Mouse (Mus musculus) hindbrain, embryonic 15.5 days (tissue): Measurements from ENCODE around the gene Mip. TPM values are rescaled to one million over a fixed set of nuclear protein-coding genes. Genes with fewer than 3 reads are reported as not detected.

Experiments
- ATAC-seq: fragments of 200-750 bp; cut with Nextera tagmentation; 2 replicates; pipeline ENCODE4 v1.8.0; 2017; ENCODE audit warnings: low read depth, moderate number of reproducible peaks, moderate TSS enrichment; ENCODE audit not compliant: low FRiP score
- H3K27ac ChIP-seq: fragments of 300-500 bp; sonication (generic); replicated peaks from 2 replicates; pipeline ENCODE4 v1.5.1; 2015; ENCODE audit warnings: mild to moderate bottlenecking, inconsistent platforms
- H3K27me3 ChIP-seq: fragments of 300-500 bp; sonication (generic); 2 replicates; pipeline ENCODE4 v1.6.1; 2015; ENCODE audit warnings: control low read depth, inconsistent platforms
- H3K36me3 ChIP-seq: fragments of 300-500 bp; sonication (generic); 2 replicates; pipeline ENCODE4 v1.6.1; 2015; ENCODE audit warnings: control low read depth, inconsistent platforms
- H3K4me1 ChIP-seq: fragments of 300-500 bp; sonication (generic); replicated peaks from 2 replicates; pipeline ENCODE4 v1.6.1; 2015; ENCODE audit warnings: control low read depth, inconsistent platforms
- H3K4me2 ChIP-seq: fragments of 300-500 bp; sonication (generic); 2 replicates; pipeline ENCODE4 v1.6.1; 2015; ENCODE audit warnings: moderate library complexity, mild to moderate bottlenecking, inconsistent platforms
- H3K4me3 ChIP-seq: fragments of 300-500 bp; sonication (generic); 2 replicates; pipeline ENCODE4 v1.5.1; 2015; ENCODE audit warnings: mild to moderate bottlenecking, inconsistent platforms
- H3K9ac ChIP-seq: fragments of 300-500 bp; sonication (generic); 2 replicates; pipeline ENCODE4 v1.6.1; 2015; ENCODE audit warnings: inconsistent platforms
- H3K9me3 ChIP-seq: fragments of 300-500 bp; sonication (generic); 2 replicates; pipeline ENCODE4 v1.6.1; 2016; ENCODE audit warnings: control low read depth, inconsistent platforms
- WGBS: fragments of 180-500 bp; shearing (Covaris S2); methylation state at CpG from one replicate; pipeline ENCODE4 v1.1.7; 2015; 5-methylcytosine and 5-hydroxymethylcytosine counted together
- polyA plus RNA-seq: library from polyadenylated mRNA; unstranded; fragments of >200 nt; fragmentation: Nextera tagmentation; extraction: Ambion mirVana; gene quantifications from 2 replicates; pipeline ENCODE4 v1.2.1, GENCODE M21; 2015

Gene Mip
- polyA plus RNA-seq, 1 experiment from 2014 or later = not detected

- under 1% methylated on average over 14 of the region's 14 CpGs for WGBS
- peak overlapping the region; percentile 71 for H3K9ac ChIP-seq
- peak overlapping the region; percentile 61 for H3K4me2 ChIP-seq
- H3K27ac ChIP-seq = peak overlapping the region; percentile 94
- H3K9me3 ChIP-seq = no peaks in the 10 kb centered on the region
- ATAC-seq = no peak; the same call in 1 of the 2 replicates
- H3K4me3 ChIP-seq = peak overlapping the region; percentile 76
- H3K27me3 ChIP-seq = no peaks in the 10 kb centered on the region
- H3K4me1 ChIP-seq = peaks cover 12% of the 10 kb centered on the region
- H3K36me3 ChIP-seq = no peaks in the 10 kb centered on the region
These were observed 6.9 kb downstream of the Mip start for GRCm38 (mm10) chr10:128232420-128232985.

DNA sequence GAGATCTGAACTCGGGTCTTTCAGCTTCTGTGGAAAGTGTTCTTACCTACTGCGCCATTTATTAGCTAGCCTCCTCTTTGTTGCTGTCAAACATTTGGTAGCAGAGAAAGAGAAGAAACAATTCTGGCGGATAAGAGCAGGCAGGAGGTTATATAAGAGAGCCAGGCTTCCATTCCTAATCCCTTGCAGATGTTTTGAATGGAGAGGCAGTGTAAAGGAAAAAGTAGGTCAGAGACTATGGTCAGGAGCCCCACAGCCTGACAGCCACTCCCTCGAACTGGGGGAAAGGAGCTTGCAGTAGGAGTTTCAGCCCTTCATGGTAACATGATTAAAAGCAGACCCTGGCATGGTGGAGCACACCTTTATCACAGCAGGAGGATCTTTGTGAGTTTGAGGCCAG lies 10.7 kb downstream of the Mip start:
- Histone ChIP-seq H3K9ac (no peak overlapping the region), H3K27ac (no peak overlapping the region), H3K4me1 (peaks cover 7% of the 10 kb centered on the region), H3K36me3 (no peaks in the 10 kb centered on the region), H3K4me3 (no peak overlapping the region), H3K4me2 (no peak overlapping the region), H3K9me3 (no peaks in the 10 kb centered on the region), H3K27me3 (no peaks in the 10 kb centered on the region)
- ATAC-seq = no peak
- WGBS = 87% methylated on average over 4 of the region's 4 CpGs

- no peak overlapping the region for H3K9ac ChIP-seq
- 72% methylated on average over 15 of the region's 15 CpGs for WGBS
- H3K4me1 ChIP-seq = peaks cover 2% of the 10 kb centered on the region
- no peak overlapping the region for H3K4me2 ChIP-seq
- no peak overlapping the region for H3K4me3 ChIP-seq
- no peaks in the 10 kb centered on the region for H3K9me3 ChIP-seq
- H3K27ac ChIP-seq = no peak overlapping the region
- H3K36me3 ChIP-seq = no peaks in the 10 kb centered on the region
- H3K27me3 ChIP-seq = no peaks in the 10 kb centered on the region
- ATAC-seq = no peak
These were observed 12.3 kb downstream of the Mip start for GRCm38 (mm10) chr10:128237807-128238480.

DNA sequence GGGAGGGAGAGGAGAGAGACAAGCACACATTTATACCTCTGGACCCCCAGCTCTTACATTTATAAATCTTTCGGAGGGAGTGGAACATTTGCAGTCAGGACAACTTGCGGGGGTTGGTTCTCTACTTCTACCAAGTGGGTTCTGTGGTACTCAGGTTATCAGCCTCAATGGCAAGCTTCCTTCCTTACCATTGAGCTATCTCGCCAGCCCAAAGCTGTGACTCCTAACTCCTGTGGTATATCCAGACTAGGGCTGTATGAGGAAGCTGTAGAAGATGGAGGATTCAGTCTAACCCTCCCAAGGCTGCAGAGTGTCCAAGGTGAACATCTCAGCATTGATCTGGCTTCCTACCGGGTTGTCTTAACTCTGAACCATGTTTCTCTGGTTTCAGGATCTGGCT lies 13.5 kb downstream of the Mip start:
- H3K27me3 ChIP-seq = no peaks in the 10 kb centered on the region
- H3K4me3 ChIP-seq = no peak overlapping the region
- H3K4me1 ChIP-seq = no peaks in the 10 kb centered on the region
- H3K27ac ChIP-seq = no peak overlapping the region
- whole genome bisulfite sequencing = 95% methylated on average over 4 of the region's 4 CpGs
- no peak for ATAC-seq
- H3K9me3 ChIP-seq = no peaks in the 10 kb centered on the region
- H3K4me2 ChIP-seq = no peak overlapping the region
- 0 out of 2 replicates have a peak, but pooled peaks cover 1% of the 10 kb centered on the region for H3K36me3 ChIP-seq
- no peak overlapping the region for H3K9ac ChIP-seq

DNA sequence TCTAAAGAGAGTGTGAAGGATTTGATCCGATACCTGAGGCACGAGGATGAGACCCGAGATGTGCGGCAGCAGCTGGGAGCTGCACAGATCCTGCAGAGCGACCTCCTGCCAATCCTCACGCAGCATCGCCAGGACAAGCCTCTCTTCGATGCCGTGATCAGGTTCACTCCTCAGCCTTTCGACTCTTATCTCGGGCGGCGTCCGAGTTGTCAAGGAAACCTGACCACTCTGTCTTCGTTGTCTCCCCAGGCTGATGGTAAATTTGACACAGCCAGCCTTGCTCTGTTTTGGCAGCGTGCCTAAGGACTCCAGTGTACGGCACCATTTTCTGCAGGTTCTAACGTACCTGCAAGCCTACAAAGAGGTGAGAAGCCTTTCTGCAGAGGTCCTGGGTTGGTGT lies 14.5 kb downstream of the Mip start:
- Histone ChIP-seq H3K4me3 (no peak overlapping the region), H3K27ac (no peak overlapping the region), H3K4me2 (no peak overlapping the region), H3K4me1 (no peaks in the 10 kb centered on the region), H3K9me3 (no peaks in the 10 kb centered on the region), H3K27me3 (no peaks in the 10 kb centered on the region), H3K9ac (no peak overlapping the region), H3K36me3 (0 out of 2 replicates have a peak, but pooled peaks cover 4% of the 10 kb centered on the region)
- ATAC-seq = no peak
- WGBS = 95% methylated on average over 18 of the region's 18 CpGs

GRCm38 (mm10) chr10:128243252-128243651 lies 17.6 kb downstream of the Mip start:
- WGBS = 93% methylated on average over 8 of the region's 8 CpGs
- H3K9ac ChIP-seq = no peak overlapping the region
- no peak overlapping the region for H3K4me2 ChIP-seq
- H3K4me1 ChIP-seq = no peaks in the 10 kb centered on the region
- no peak overlapping the region for H3K4me3 ChIP-seq
- no peak for ATAC-seq
- peaks cover 7% of the 10 kb centered on the region; the same call in 1 of the 2 replicates for H3K36me3 ChIP-seq
- no peak overlapping the region for H3K27ac ChIP-seq
- H3K27me3 ChIP-seq = no peaks in the 10 kb centered on the region
- H3K9me3 ChIP-seq = no peaks in the 10 kb centered on the region

DNA sequence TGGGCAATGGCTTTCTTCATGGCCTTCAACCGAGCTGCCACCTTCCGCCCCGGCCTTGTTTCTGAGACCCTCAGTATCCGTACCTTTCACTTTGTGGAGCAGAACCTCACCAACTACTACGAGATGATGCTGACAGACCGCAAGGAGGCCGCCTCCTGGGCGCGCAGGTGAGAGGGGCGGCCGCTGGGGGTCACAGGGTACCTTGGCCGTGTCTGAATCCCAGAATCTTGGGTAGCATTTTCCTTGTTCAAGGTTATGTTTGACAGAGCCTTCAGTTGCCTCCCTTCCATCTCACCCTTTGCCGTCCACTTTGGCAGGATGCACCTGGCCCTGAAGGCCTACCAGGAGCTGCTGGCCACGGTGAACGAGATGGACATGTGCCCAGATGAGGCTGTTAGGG lies 18.5 kb downstream of the Mip start:
- no peak for ATAC-seq
- H3K4me2 ChIP-seq = no peak overlapping the region
- no peak overlapping the region for H3K4me3 ChIP-seq
- no peaks in the 10 kb centered on the region for H3K9me3 ChIP-seq
- no peak overlapping the region for H3K9ac ChIP-seq
- 97% methylated on average over 15 of the region's 15 CpGs for WGBS
- no peak overlapping the region for H3K27ac ChIP-seq
- H3K27me3 ChIP-seq = no peaks in the 10 kb centered on the region
- H3K36me3 ChIP-seq = peaks cover 9% of the 10 kb centered on the region
- no peaks in the 10 kb centered on the region for H3K4me1 ChIP-seq

DNA sequence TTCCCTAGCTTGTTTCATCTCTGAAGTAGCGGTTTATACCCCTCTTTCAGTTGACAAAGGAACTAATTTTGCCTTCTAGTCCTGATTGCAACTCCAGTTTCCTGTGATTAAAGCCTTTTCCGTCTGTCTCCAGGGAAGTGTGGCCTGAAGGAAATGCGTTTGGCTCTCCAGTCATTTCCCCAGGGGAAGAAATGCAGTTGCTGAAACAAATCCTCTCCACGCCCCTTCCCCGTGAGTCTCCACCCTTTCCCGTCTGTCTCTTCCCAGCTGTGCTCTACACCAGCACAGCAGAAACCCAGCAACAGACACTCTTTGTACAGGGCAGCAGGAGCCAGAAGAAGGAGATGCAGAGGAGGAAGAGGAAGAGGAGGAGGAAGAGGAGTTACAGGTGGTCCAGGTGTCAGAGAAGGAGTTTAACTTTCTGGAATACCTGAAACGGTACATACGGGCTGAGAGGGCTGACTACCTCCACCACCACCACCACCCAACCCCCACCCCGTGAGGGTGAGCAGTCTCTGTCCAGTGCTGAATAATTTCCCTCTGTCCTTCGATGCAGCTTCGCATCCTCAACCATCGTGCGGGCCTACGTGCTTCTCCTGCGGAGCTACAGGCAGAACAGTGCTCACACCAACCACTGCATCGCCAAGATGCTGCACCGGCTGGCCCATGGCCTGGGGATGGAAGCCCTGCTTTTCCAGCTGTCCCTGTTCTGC lies 21.5 kb downstream of the Mip start:
- Histone ChIP-seq H3K4me1 (no peaks in the 10 kb centered on the region), H3K9ac (no peak overlapping the region), H3K4me3 (0 out of 2 replicates have a peak overlapping the region, but pooled peaks have one; percentile 1), H3K27me3 (no peaks in the 10 kb centered on the region), H3K9me3 (no peaks in the 10 kb centered on the region), H3K4me2 (peak overlapping the region; percentile 29; the same call in 1 of the 2 replicates), H3K36me3 (peaks cover 26% of the 10 kb centered on the region), H3K27ac (0 out of 2 replicates have a peak overlapping the region, but pooled peaks have one; percentile 30)
- no peak for ATAC-seq
- 83% methylated on average over 17 of the region's 17 CpGs for WGBS

- WGBS = 97% methylated on average over 13 of the region's 13 CpGs
- Histone ChIP-seq H3K4me1 (no peaks in the 10 kb centered on the region), H3K36me3 (peaks cover 25% of the 10 kb centered on the region)
These were observed 24.9 kb downstream of the Mip start for GRCm38 (mm10) chr10:128250565-128250964.

GRCm38 (mm10) chr10:128253677-128254255 lies 28.1 kb downstream of the Mip start, which contains the start of gene Apon:
Gene Apon, plus strand, starts transcription at chr10:128254096.
- Histone ChIP-seq H3K9me3 (no peaks in the 10 kb centered on the region), H3K4me3 (no peak within 1 kb of the TSS), H3K27ac (no peak within 1 kb of the TSS), H3K9ac (no peak within 1 kb of the TSS), H3K36me3 (peaks cover 20% of the 10 kb centered on the region), H3K27me3 (no peaks in the 10 kb centered on the region), H3K4me2 (no peak within 1 kb of the TSS), H3K4me1 (no peaks in the 10 kb centered on the region)
- ATAC-seq = no peak
- WGBS = 88% methylated on average over 4 of the region's 4 CpGs

More at GRCm38 (mm10) chr10:128250565-128250964, 24.9 kb downstream of the Mip start:
- H3K4me3 ChIP-seq = no peak overlapping the region
- no peak overlapping the region for H3K4me2 ChIP-seq
- no peak overlapping the region for H3K27ac ChIP-seq
- ATAC-seq = no peak
- no peak overlapping the region for H3K9ac ChIP-seq
- no peaks in the 10 kb centered on the region for H3K27me3 ChIP-seq
- H3K9me3 ChIP-seq = no peaks in the 10 kb centered on the region

GRCm38 (mm10) chr10:128255925-128256324 lies 30.3 kb downstream of the Mip start:
- Histone ChIP-seq H3K9me3 (no peaks in the 10 kb centered on the region), H3K4me2 (no peak overlapping the region), H3K9ac (no peak overlapping the region), H3K4me1 (no peaks in the 10 kb centered on the region), H3K27ac (no peak overlapping the region), H3K36me3 (peaks cover 12% of the 10 kb centered on the region; the same call in 1 of the 2 replicates), H3K27me3 (no peaks in the 10 kb centered on the region), H3K4me3 (no peak overlapping the region)
- ATAC-seq = no peak
- WGBS = 95% methylated on average over 8 of the region's 8 CpGs

DNA sequence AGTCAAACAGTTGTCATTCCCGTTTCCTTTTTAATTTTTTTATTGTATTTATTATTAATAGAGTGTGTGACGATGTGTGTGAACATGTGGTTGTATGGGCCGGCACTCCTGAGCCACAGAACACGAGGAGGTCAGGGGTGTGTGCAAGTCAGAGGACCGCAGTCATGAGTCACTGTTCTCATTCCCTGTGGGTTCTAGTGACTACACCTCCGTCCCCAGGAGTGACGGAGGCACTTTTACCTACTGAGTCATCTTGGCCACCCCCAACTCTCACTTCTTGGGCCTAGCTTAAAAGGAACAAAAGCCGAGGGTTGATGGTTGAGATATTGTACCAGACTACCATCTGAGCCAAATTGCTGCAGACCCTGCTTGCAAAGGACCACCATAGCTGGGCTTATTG lies 30.7 kb downstream of the Mip start:
- no peaks in the 10 kb centered on the region for H3K27me3 ChIP-seq
- H3K9ac ChIP-seq = no peak overlapping the region
- peaks cover 10% of the 10 kb centered on the region; the same call in 1 of the 2 replicates for H3K36me3 ChIP-seq
- ATAC-seq = no peak
- no peak overlapping the region for H3K27ac ChIP-seq
- 89% methylated on average over 8 of the region's 8 CpGs for WGBS
- H3K4me2 ChIP-seq = no peak overlapping the region
- H3K4me1 ChIP-seq = no peaks in the 10 kb centered on the region
- no peak overlapping the region for H3K4me3 ChIP-seq
- H3K9me3 ChIP-seq = no peaks in the 10 kb centered on the region
